Mouse (Mus musculus): ENCODE measurements around the gene Trpd52l3.

- TF ChIP-seq POLR2A (IDR thresholded peaks at IDR 0.05; ENCODE audit: borderline replicate concordance, low read depth, low read length) (no peak), CTCF (IDR thresholded peaks at IDR 0.05; ENCODE audit: low read depth, low read length) (no peak)
These were observed 30.2 kb upstream of the Trpd52l3 start for GRCm38 (mm10) chr19:29973396-29973795.

Measured in bone marrow macrophage, adult 2 months (primary cell).